In genomic region chr1:36280938-36281337, GRCm38 (mm10) we compare ENCODE assay signal across 27 mouse cellular contexts.
"Had no signal": no experiment of that assay in that cellular context is flagged by ENCODE, and none has a peak within 500 bp of the region (broad histone marks: within the 10 kb centered on the region; RNA-seq: fewer than 3 reads in every experiment).

No protein-coding gene starts in this region.

- DNase-seq: gastrocnemius, adult 2 months; gastrocnemius, postnatal 10 days; gastrocnemius, postnatal 25 days; heart, adult 18-20 months; heart, postnatal 10 days; heart, postnatal 4 days; kidney, adult 11 months; kidney, adult 2 months; kidney, adult 9 months; kidney, postnatal 14 days; kidney, postnatal 36 days; layer of hippocampus, adult 9-11 months; layer of hippocampus, postnatal 36 days; left cerebral cortex, postnatal 4 days had no signal

- H3K9me3 ChIP-seq: heart, embryonic 10.5 days; heart, embryonic 12.5 days; hindbrain, embryonic 10.5 days; hindbrain, embryonic 12.5 days; intestine, embryonic 15.5 days; kidney, embryonic 15.5 days; limb, embryonic 13.5 days; limb, embryonic 15.5 days; liver, embryonic 12.5 days had no signal

- H3K9ac ChIP-seq: heart, embryonic 12.5 days; hindbrain, embryonic 12.5 days; hindbrain, embryonic 14.5 days; intestine, embryonic 15.5 days; kidney, embryonic 15.5 days; limb, embryonic 13.5 days; limb, embryonic 15.5 days; liver, embryonic 12.5 days; liver, embryonic 14.5 days had no signal

- H3K36me3 ChIP-seq: heart, embryonic 10.5 days; heart, embryonic 12.5 days; hindbrain, embryonic 10.5 days; hindbrain, embryonic 12.5 days; intestine, embryonic 15.5 days; kidney, embryonic 15.5 days; limb, embryonic 13.5 days; limb, embryonic 15.5 days; liver, embryonic 12.5 days had no signal

- H3K4me1 ChIP-seq: heart, embryonic 10.5 days; heart, embryonic 12.5 days; hindbrain, embryonic 10.5 days; hindbrain, embryonic 12.5 days; intestine, embryonic 15.5 days; limb, embryonic 13.5 days; limb, embryonic 15.5 days had no signal

- H3K4me3 ChIP-seq: gastrocnemius, adult 2 months; heart, embryonic 10.5 days; heart, embryonic 12.5 days; hindbrain, embryonic 10.5 days; hindbrain, embryonic 12.5 days; intestine, embryonic 15.5 days; kidney, embryonic 15.5 days; limb, embryonic 13.5 days; limb, embryonic 15.5 days; liver, embryonic 12.5 days had no signal

- H3K27ac ChIP-seq: gastrocnemius, adult 2 months; heart, embryonic 10.5 days; hindbrain, embryonic 10.5 days; hindbrain, embryonic 12.5 days; hindbrain, embryonic 14.5 days; intestine, embryonic 15.5 days; kidney, embryonic 15.5 days; kidney, postnatal 0 days; limb, embryonic 13.5 days; limb, embryonic 15.5 days; liver, embryonic 12.5 days; liver, embryonic 14.5 days had no signal

- ATAC-seq: hindbrain, embryonic 16.5 days; intestine, embryonic 15.5 days; liver, embryonic 12.5 days had no signal

- H3K27me3 ChIP-seq: heart, embryonic 12.5 days; hindbrain, embryonic 12.5 days; intestine, embryonic 15.5 days; kidney, embryonic 15.5 days; limb, embryonic 13.5 days; limb, embryonic 15.5 days; liver, embryonic 12.5 days had no signal

- H3K4me2 ChIP-seq: heart, embryonic 12.5 days; hindbrain, embryonic 12.5 days; hindbrain, embryonic 14.5 days; intestine, embryonic 15.5 days; kidney, embryonic 15.5 days; limb, embryonic 13.5 days; limb, embryonic 15.5 days; liver, embryonic 12.5 days had no signal
